Mouse (Mus musculus): ENCODE measurements at regions not wholly inside any gene's neighbourhood (a gene's known extent, or its start where the extent isn't known, plus 50 kb on each side); places are given as distances from the start of the nearest gene placed in this dataset.

DNA sequence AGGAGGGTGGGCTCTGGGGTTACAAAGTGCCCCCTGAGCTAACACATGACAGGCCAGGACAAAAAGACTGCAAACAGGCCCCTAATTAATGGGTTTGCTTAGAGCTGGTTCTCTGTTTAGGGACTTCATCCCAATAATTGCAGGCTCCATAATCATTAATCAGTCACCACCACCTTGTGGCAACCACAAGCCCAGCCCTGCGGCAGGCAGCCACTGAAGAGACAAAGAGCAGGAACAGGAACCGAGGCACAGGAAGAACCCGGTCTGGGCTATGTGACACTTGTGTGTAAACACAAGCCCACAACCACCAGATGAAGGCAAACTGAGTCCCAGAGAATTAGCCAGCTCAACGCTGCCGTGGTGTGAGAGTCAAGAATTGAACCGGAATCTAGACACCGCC, 114.1 kb upstream of the Pkdcc start:
- ATAC-seq: no peak
- H3K4me3 ChIP-seq (ENCODE audit: low read depth, low read length): no peak overlapping the region
- H3K27me3 ChIP-seq (ENCODE audit: insufficient read depth, low read length): no peaks in the 10 kb centered on the region
- no peak for DNase-seq
- WGBS: 57% methylated on average over 7 of the region's 7 CpGs
- H3K36me3 ChIP-seq (ENCODE audit: insufficient read depth): no peaks in the 10 kb centered on the region
- H3K27ac ChIP-seq (ENCODE audit: low read depth, low read length): no peak overlapping the region
- H3K9me3 ChIP-seq (ENCODE audit: low read length): no peaks in the 10 kb centered on the region
- H3K4me2 ChIP-seq (ENCODE audit: low read depth): no peak overlapping the region
- no peak for TF ChIP-seq CTCF (IDR thresholded peaks at IDR 0.05; ENCODE audit: low read depth)
- H3K9ac ChIP-seq: no peak overlapping the region
- H3K4me1 ChIP-seq (ENCODE audit: insufficient read depth): no peaks in the 10 kb centered on the region

DNA sequence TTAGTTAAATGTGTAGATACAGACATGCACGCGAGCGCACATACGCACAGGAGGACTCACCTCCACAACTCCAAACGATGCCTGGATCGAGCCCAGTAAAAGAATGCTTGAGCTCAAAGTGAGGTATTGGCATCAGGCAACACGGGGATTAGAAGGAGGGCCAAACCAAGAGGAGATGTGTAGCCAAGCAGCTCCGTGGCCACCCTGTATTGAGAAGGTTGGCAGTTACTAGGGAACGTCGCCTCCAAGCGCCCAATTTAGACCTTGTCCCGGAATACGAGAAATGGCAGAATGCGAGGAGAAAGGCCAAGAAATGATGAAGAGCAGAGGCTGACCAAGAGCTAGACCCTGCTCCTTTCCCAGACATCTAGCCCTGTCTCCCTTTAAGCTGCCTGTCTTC, 113.3 kb upstream of the Pkdcc start:
- no peak for ATAC-seq
- no peak for TF ChIP-seq CTCF (IDR thresholded peaks at IDR 0.05; ENCODE audit: low read depth)
- no peak for DNase-seq
- 81% methylated on average over 14 of the region's 14 CpGs for WGBS
- Histone ChIP-seq H3K4me3 (ENCODE audit: low read depth, low read length) (no peak overlapping the region), H3K4me1 (ENCODE audit: insufficient read depth) (no peaks in the 10 kb centered on the region), H3K9me3 (ENCODE audit: low read length) (no peaks in the 10 kb centered on the region), H3K27me3 (ENCODE audit: insufficient read depth, low read length) (no peaks in the 10 kb centered on the region), H3K36me3 (ENCODE audit: insufficient read depth) (no peaks in the 10 kb centered on the region), H3K9ac (no peak overlapping the region), H3K27ac (ENCODE audit: low read depth, low read length) (no peak overlapping the region), H3K4me2 (ENCODE audit: low read depth) (no peak overlapping the region)

GRCm38 (mm10) chr17:83102675-83103412, 112.2 kb upstream of the Pkdcc start:
- H3K27me3 ChIP-seq (ENCODE audit: insufficient read depth, low read length): no peaks in the 10 kb centered on the region
- WGBS: 77% methylated on average over 6 of the region's 6 CpGs
- ATAC-seq (no peak), DNase-seq (no peak)
- no peak for TF ChIP-seq CTCF (IDR thresholded peaks at IDR 0.05; ENCODE audit: low read depth)
- no peak overlapping the region for H3K4me2 ChIP-seq (ENCODE audit: low read depth)
- H3K36me3 ChIP-seq (ENCODE audit: insufficient read depth): no peaks in the 10 kb centered on the region
- no peak overlapping the region for H3K9ac ChIP-seq
- no peaks in the 10 kb centered on the region for H3K9me3 ChIP-seq (ENCODE audit: low read length)
- H3K4me3 ChIP-seq (ENCODE audit: low read depth, low read length): no peak overlapping the region
- H3K27ac ChIP-seq (ENCODE audit: low read depth, low read length): no peak overlapping the region
- H3K4me1 ChIP-seq (ENCODE audit: insufficient read depth): no peaks in the 10 kb centered on the region

GRCm38 (mm10) chr17:83108151-83108550, 106.9 kb upstream of the Pkdcc start:
- no peak for ATAC-seq
- no peak overlapping the region for H3K4me3 ChIP-seq (ENCODE audit: low read depth, low read length)
- no peak overlapping the region for H3K9ac ChIP-seq
- TF ChIP-seq CTCF (IDR thresholded peaks at IDR 0.05; ENCODE audit: low read depth): no peak
- 76% methylated on average over 10 of the region's 10 CpGs for WGBS
- H3K27me3 ChIP-seq (ENCODE audit: insufficient read depth, low read length): no peaks in the 10 kb centered on the region
- no peaks in the 10 kb centered on the region for H3K9me3 ChIP-seq (ENCODE audit: low read length)
- H3K36me3 ChIP-seq (ENCODE audit: insufficient read depth): no peaks in the 10 kb centered on the region
- no peak overlapping the region for H3K4me2 ChIP-seq (ENCODE audit: low read depth)
- peaks cover 4% of the 10 kb centered on the region; the same call in 1 of the 2 replicates for H3K4me1 ChIP-seq (ENCODE audit: insufficient read depth)
- no peak for DNase-seq
- H3K27ac ChIP-seq (ENCODE audit: low read depth, low read length): no peak overlapping the region

DNA sequence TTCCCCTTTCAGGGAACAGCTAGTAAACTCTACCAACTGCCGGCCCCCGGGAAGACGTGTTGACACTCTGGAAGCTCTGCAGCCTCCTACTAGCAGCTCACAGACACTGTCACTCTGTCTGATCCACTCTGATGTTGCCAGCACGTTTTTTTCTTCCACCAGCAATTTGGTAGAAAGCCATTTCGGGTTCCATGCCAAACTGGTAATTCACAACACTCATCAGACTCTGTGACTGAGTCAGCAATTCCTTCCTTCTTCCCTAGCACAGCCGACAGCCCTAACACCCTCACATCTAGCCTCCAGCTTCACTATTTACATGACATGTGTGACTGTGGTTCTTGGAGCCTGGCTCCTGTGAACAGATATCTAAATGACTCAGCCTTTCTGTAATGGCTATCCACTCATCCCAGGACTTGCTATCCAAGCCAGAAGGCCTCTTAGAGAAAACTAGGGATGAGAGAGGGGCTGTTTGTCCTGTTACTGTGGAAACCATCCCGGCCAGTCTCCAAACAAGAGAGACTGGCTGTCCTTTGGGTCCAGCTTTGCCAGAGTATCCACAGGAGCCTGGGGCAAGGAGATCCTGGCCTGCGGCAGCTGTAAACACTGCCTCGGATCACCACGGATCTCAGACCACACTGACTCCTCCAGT, 105.2 kb upstream of the Pkdcc start:
- Histone ChIP-seq H3K36me3 (ENCODE audit: insufficient read depth) (no peaks in the 10 kb centered on the region), H3K9ac (no peak overlapping the region), H3K27me3 (ENCODE audit: insufficient read depth, low read length) (no peaks in the 10 kb centered on the region), H3K4me3 (ENCODE audit: low read depth, low read length) (no peak overlapping the region), H3K9me3 (ENCODE audit: low read length) (no peaks in the 10 kb centered on the region), H3K4me1 (ENCODE audit: insufficient read depth) (peaks cover 4% of the 10 kb centered on the region; the same call in 1 of the 2 replicates), H3K27ac (ENCODE audit: low read depth, low read length) (no peak overlapping the region; the same call in 1 of the 2 replicates), H3K4me2 (ENCODE audit: low read depth) (no peak overlapping the region)
- DNase-seq: peak; percentile 82
- TF ChIP-seq CTCF (IDR thresholded peaks at IDR 0.05; ENCODE audit: low read depth): no peak
- WGBS: 33% methylated on average over 10 of the region's 10 CpGs
- ATAC-seq: peak; percentile 87

GRCm38 (mm10) chr17:83110556-83110955, 104.5 kb upstream of the Pkdcc start:
- DNase-seq (no peak), ATAC-seq (no peak)
- no peak overlapping the region for H3K4me2 ChIP-seq (ENCODE audit: low read depth)
- H3K27ac ChIP-seq (ENCODE audit: low read depth, low read length): no peak overlapping the region
- H3K9me3 ChIP-seq (ENCODE audit: low read length): no peaks in the 10 kb centered on the region
- no peak for TF ChIP-seq CTCF (IDR thresholded peaks at IDR 0.05; ENCODE audit: low read depth)
- no peak overlapping the region for H3K4me3 ChIP-seq (ENCODE audit: low read depth, low read length)
- no peak overlapping the region for H3K9ac ChIP-seq
- H3K27me3 ChIP-seq (ENCODE audit: insufficient read depth, low read length): no peaks in the 10 kb centered on the region
- 74% methylated on average over 8 of the region's 8 CpGs for WGBS
- peaks cover 4% of the 10 kb centered on the region; the same call in 1 of the 2 replicates for H3K4me1 ChIP-seq (ENCODE audit: insufficient read depth)
- no peaks in the 10 kb centered on the region for H3K36me3 ChIP-seq (ENCODE audit: insufficient read depth)

- Histone ChIP-seq H3K27me3 (ENCODE audit: insufficient read depth, low read length) (no peaks in the 10 kb centered on the region), H3K4me1 (ENCODE audit: insufficient read depth) (no peaks in the 10 kb centered on the region), H3K36me3 (ENCODE audit: insufficient read depth) (no peaks in the 10 kb centered on the region), H3K27ac (ENCODE audit: low read depth, low read length) (no peak overlapping the region), H3K4me3 (ENCODE audit: low read depth, low read length) (no peak overlapping the region), H3K9ac (no peak overlapping the region), H3K9me3 (ENCODE audit: low read length) (no peaks in the 10 kb centered on the region), H3K4me2 (ENCODE audit: low read depth) (no peak overlapping the region)
- WGBS: 76% methylated on average over 4 of the region's 4 CpGs
- TF ChIP-seq CTCF (IDR thresholded peaks at IDR 0.05; ENCODE audit: low read depth): no peak
- DNase-seq (no peak), ATAC-seq (no peak)
Measured at GRCm38 (mm10) chr17:83115146-83115545, 99.9 kb upstream of the Pkdcc start.

Measured in forebrain, postnatal 0 days (tissue).